Mouse (Mus musculus): ENCODE measurements at regions not wholly inside any gene's neighbourhood (a gene's known extent, or its start where the extent isn't known, plus 50 kb on each side); places are given as distances from the start of the nearest gene placed in this dataset.

GRCm38 (mm10) chr10:98388543-98388942, 525.7 kb upstream of the Atp2b1 start:
- no peak overlapping the region for H3K9ac ChIP-seq
- peak; percentile 54; the same call in 1 of the 2 replicates for ATAC-seq (replicated peaks; ENCODE audit: low FRiP score)

GRCm38 (mm10) chr10:98399864-98400263, 514.3 kb upstream of the Atp2b1 start:
- Histone ChIP-seq H3K36me3 (no peaks in the 10 kb centered on the region), H3K9me3 (replicated peaks) (no peaks in the 10 kb centered on the region), H3K27me3 (no peaks in the 10 kb centered on the region), H3K9ac (no peak overlapping the region), H3K4me1 (no peaks in the 10 kb centered on the region), H3K27ac (no peak overlapping the region), H3K4me2 (no peak overlapping the region), H3K4me3 (replicated peaks) (no peak overlapping the region)
- WGBS: 55% methylated on average over 1 of the region's 1 CpGs
- ATAC-seq (replicated peaks; ENCODE audit: low FRiP score): no peak

More at GRCm38 (mm10) chr10:98388543-98388942, 525.7 kb upstream of the Atp2b1 start:
- Histone ChIP-seq H3K36me3 (no peaks in the 10 kb centered on the region), H3K4me1 (no peaks in the 10 kb centered on the region), H3K4me3 (replicated peaks) (no peak overlapping the region), H3K27ac (no peak overlapping the region), H3K27me3 (no peaks in the 10 kb centered on the region), H3K9me3 (replicated peaks) (no peaks in the 10 kb centered on the region), H3K4me2 (no peak overlapping the region)

- Histone ChIP-seq H3K4me3 (replicated peaks) (no peak overlapping the region), H3K4me1 (no peaks in the 10 kb centered on the region), H3K9me3 (replicated peaks) (no peaks in the 10 kb centered on the region), H3K27me3 (no peaks in the 10 kb centered on the region), H3K4me2 (no peak overlapping the region), H3K27ac (no peak overlapping the region), H3K9ac (no peak overlapping the region), H3K36me3 (no peaks in the 10 kb centered on the region)
- ATAC-seq (replicated peaks; ENCODE audit: low FRiP score): no peak
- WGBS: 79% methylated on average over 16 of the region's 17 CpGs
Observed at GRCm38 (mm10) chr10:98417807-98418743, 496.1 kb upstream of the Atp2b1 start.

- 98% methylated on average over 1 of the region's 1 CpGs for WGBS
- no peak for ATAC-seq (replicated peaks; ENCODE audit: low FRiP score)
- Histone ChIP-seq H3K27ac (no peak overlapping the region), H3K36me3 (no peaks in the 10 kb centered on the region), H3K27me3 (no peaks in the 10 kb centered on the region), H3K4me1 (no peaks in the 10 kb centered on the region), H3K9me3 (replicated peaks) (no peaks in the 10 kb centered on the region), H3K4me3 (replicated peaks) (no peak overlapping the region), H3K4me2 (no peak overlapping the region), H3K9ac (no peak overlapping the region)
Observed at GRCm38 (mm10) chr10:98424450-98424849, 489.8 kb upstream of the Atp2b1 start.

GRCm38 (mm10) chr10:98434974-98435373, 479.2 kb upstream of the Atp2b1 start:
- Histone ChIP-seq H3K4me1 (no peaks in the 10 kb centered on the region), H3K27ac (no peak overlapping the region), H3K9me3 (replicated peaks) (no peaks in the 10 kb centered on the region), H3K4me2 (no peak overlapping the region), H3K9ac (no peak overlapping the region), H3K4me3 (replicated peaks) (no peak overlapping the region), H3K27me3 (no peaks in the 10 kb centered on the region), H3K36me3 (no peaks in the 10 kb centered on the region)
- ATAC-seq (replicated peaks; ENCODE audit: low FRiP score): no peak
- 91% methylated on average over 3 of the region's 3 CpGs for WGBS

- no peaks in the 10 kb centered on the region for H3K36me3 ChIP-seq
Observed at GRCm38 (mm10) chr10:98461538-98461937, 452.7 kb upstream of the Atp2b1 start.

GRCm38 (mm10) chr10:98474581-98474980, 439.6 kb upstream of the Atp2b1 start:
- Histone ChIP-seq H3K4me2 (no peak overlapping the region), H3K4me3 (replicated peaks) (no peak overlapping the region), H3K27me3 (no peaks in the 10 kb centered on the region), H3K27ac (no peak overlapping the region), H3K9ac (no peak overlapping the region), H3K4me1 (no peaks in the 10 kb centered on the region), H3K9me3 (replicated peaks) (no peaks in the 10 kb centered on the region), H3K36me3 (no peaks in the 10 kb centered on the region)
- WGBS: 84% methylated on average over 3 of the region's 3 CpGs
- ATAC-seq (replicated peaks; ENCODE audit: low FRiP score): no peak

More at GRCm38 (mm10) chr10:98461538-98461937, 452.7 kb upstream of the Atp2b1 start:
- ATAC-seq (replicated peaks; ENCODE audit: low FRiP score): no peak
- H3K9ac ChIP-seq: no peak overlapping the region
- H3K27ac ChIP-seq: no peak overlapping the region
- no peaks in the 10 kb centered on the region for H3K27me3 ChIP-seq
- WGBS: 86% methylated on average over 2 of the region's 2 CpGs
- no peak overlapping the region for H3K4me2 ChIP-seq
- H3K4me1 ChIP-seq: no peaks in the 10 kb centered on the region
- no peaks in the 10 kb centered on the region for H3K9me3 ChIP-seq (replicated peaks)
- H3K4me3 ChIP-seq (replicated peaks): no peak overlapping the region

- Histone ChIP-seq H3K27ac (no peak overlapping the region), H3K9me3 (replicated peaks) (no peaks in the 10 kb centered on the region), H3K4me2 (no peak overlapping the region; the same call in 1 of the 2 replicates), H3K4me3 (replicated peaks) (no peak overlapping the region), H3K9ac (no peak overlapping the region), H3K4me1 (0 out of 2 replicates have a peak, but pooled peaks cover 7% of the 10 kb centered on the region), H3K27me3 (no peaks in the 10 kb centered on the region), H3K36me3 (no peaks in the 10 kb centered on the region)
- WGBS: 62% methylated on average over 20 of the region's 20 CpGs
- ATAC-seq (replicated peaks; ENCODE audit: low FRiP score): no peak
Observed at GRCm38 (mm10) chr10:98485751-98486681, 428.2 kb upstream of the Atp2b1 start.

GRCm38 (mm10) chr10:98494354-98494753, 419.9 kb upstream of the Atp2b1 start:
- no peaks in the 10 kb centered on the region for H3K27me3 ChIP-seq
- peak; percentile 73; the same call in 1 of the 2 replicates for ATAC-seq (replicated peaks; ENCODE audit: low FRiP score)
- no peak overlapping the region for H3K9ac ChIP-seq
- no peak overlapping the region for H3K4me3 ChIP-seq (replicated peaks)
- H3K4me1 ChIP-seq: no peaks in the 10 kb centered on the region
- H3K9me3 ChIP-seq (replicated peaks): no peaks in the 10 kb centered on the region
- WGBS: 12% methylated on average over 8 of the region's 8 CpGs
- no peak overlapping the region for H3K4me2 ChIP-seq
- no peak overlapping the region for H3K27ac ChIP-seq
- H3K36me3 ChIP-seq: no peaks in the 10 kb centered on the region

GRCm38 (mm10) chr10:98496254-98496653, 418.0 kb upstream of the Atp2b1 start:
- no peak overlapping the region for H3K4me2 ChIP-seq
- H3K9me3 ChIP-seq (replicated peaks): no peaks in the 10 kb centered on the region
- no peaks in the 10 kb centered on the region for H3K4me1 ChIP-seq
- H3K36me3 ChIP-seq: no peaks in the 10 kb centered on the region
- H3K27me3 ChIP-seq: no peaks in the 10 kb centered on the region
- no peak overlapping the region for H3K9ac ChIP-seq
- WGBS: 63% methylated on average over 4 of the region's 4 CpGs
- no peak for ATAC-seq (replicated peaks; ENCODE audit: low FRiP score)
- no peak overlapping the region for H3K4me3 ChIP-seq (replicated peaks)
- H3K27ac ChIP-seq: no peak overlapping the region

GRCm38 (mm10) chr10:98500315-98500714, 413.9 kb upstream of the Atp2b1 start:
- H3K4me2 ChIP-seq: no peak overlapping the region
- H3K9me3 ChIP-seq (replicated peaks): no peaks in the 10 kb centered on the region
- no peaks in the 10 kb centered on the region for H3K27me3 ChIP-seq
- no peak overlapping the region for H3K9ac ChIP-seq
- H3K4me3 ChIP-seq (replicated peaks): no peak overlapping the region
- H3K27ac ChIP-seq: no peak overlapping the region
- 90% methylated on average over 4 of the region's 4 CpGs for WGBS
- no peaks in the 10 kb centered on the region for H3K36me3 ChIP-seq
- H3K4me1 ChIP-seq: no peaks in the 10 kb centered on the region
- no peak for ATAC-seq (replicated peaks; ENCODE audit: low FRiP score)

GRCm38 (mm10) chr10:98501566-98501965, 412.6 kb upstream of the Atp2b1 start:
- H3K27me3 ChIP-seq: no peaks in the 10 kb centered on the region
- no peaks in the 10 kb centered on the region for H3K4me1 ChIP-seq
- no peak overlapping the region for H3K9ac ChIP-seq
- H3K36me3 ChIP-seq: no peaks in the 10 kb centered on the region
- no peaks in the 10 kb centered on the region for H3K9me3 ChIP-seq (replicated peaks)
- WGBS: 83% methylated on average over 5 of the region's 5 CpGs
- no peak overlapping the region for H3K27ac ChIP-seq
- no peak overlapping the region for H3K4me2 ChIP-seq
- no peak for ATAC-seq (replicated peaks; ENCODE audit: low FRiP score)
- no peak overlapping the region for H3K4me3 ChIP-seq (replicated peaks)
